Mouse (Mus musculus) kidney, adult 2 months (tissue): ENCODE measurements at regions not wholly inside any gene's neighbourhood (a gene's known extent, or its start where the extent isn't known, plus 50 kb on each side); places are given as distances from the start of the nearest gene placed in this dataset.

Experiments used
- CTCF ChIP-seq: fragments of 200-500 bp; conservative IDR thresholded peaks from 2 replicates; pipeline ENCODE4 v1.5.1; 2011; ENCODE audit warnings: low read depth, mild to moderate bottlenecking, control low read depth, low read length, moderate library complexity, mixed read lengths; ENCODE audit not compliant: insufficient read depth, insufficient read length
- POLR2A ChIP-seq: fragments of 200-500 bp; IDR thresholded peaks from one replicate; pipeline ENCODE4 v1.6.1; 2011; ENCODE audit warnings: low read depth, low read length, control low read depth

GRCm38 (mm10) chr7:66532048-66532447, 104.7 kb upstream of the Aldh1a3 start:
- TF ChIP-seq CTCF (no peak), POLR2A (no peak)
